Mouse (Mus musculus): Measurements from ENCODE around the gene Sema4c. TPM values are rescaled to one million over a fixed set of nuclear protein-coding genes. Genes with fewer than 3 reads are reported as not detected.

Sema4c gene
- polyA plus RNA-seq, 1 experiment from 2014 or later = 2.0 TPM

Small RNA genes within 50 kb of the gene (microRNA-seq; reads per million reads assigned to microRNA genes)
- gene Gm47280 = not detected

Other genes starting within 250 kb of the Sema4c start
- 12.4 and 12.6 TPM in 2 replicates for gene Kansl3, start 189.2 kb downstream of the Sema4c start, polyA plus RNA-seq (2015; fragmentation: Nextera tagmentation; extraction: Ambion mirVana)
- 0.23 and 0.24 TPM in 2 replicates for gene Fer1l5, start 186.1 kb downstream of the Sema4c start, polyA plus RNA-seq (2015; fragmentation: Nextera tagmentation; extraction: Ambion mirVana)
- 12.6 and 14.3 TPM in 2 replicates for gene Lman2l, start 113.1 kb downstream of the Sema4c start, polyA plus RNA-seq (2015; fragmentation: Nextera tagmentation; extraction: Ambion mirVana)
- gene Cnnm4, start 86.7 kb downstream of the Sema4c start, polyA plus RNA-seq (2015; fragmentation: Nextera tagmentation; extraction: Ambion mirVana) = 2.7 and 2.9 TPM in 2 replicates
- gene Cnnm3, start 46.5 kb downstream of the Sema4c start, polyA plus RNA-seq (2015; fragmentation: Nextera tagmentation; extraction: Ambion mirVana) = 1.0 and 1.1 TPM in 2 replicates
- gene Ankrd23, start 21.5 kb downstream of the Sema4c start, polyA plus RNA-seq (2015; fragmentation: Nextera tagmentation; extraction: Ambion mirVana) = 2.3 and 2.9 TPM in 2 replicates
- gene Gm42417, start 18.9 kb downstream of the Sema4c start, polyA plus RNA-seq (2015; fragmentation: Nextera tagmentation; extraction: Ambion mirVana) = not detected in 2 replicates
- gene Ankrd39, start 10.9 kb downstream of the Sema4c start, polyA plus RNA-seq (2015; fragmentation: Nextera tagmentation; extraction: Ambion mirVana) = 6.2 and 7.0 TPM in 2 replicates
- gene Fam178b, start 124.8 kb upstream of the Sema4c start, polyA plus RNA-seq (2015; fragmentation: Nextera tagmentation; extraction: Ambion mirVana) = 0.10 and 0.15 TPM in 2 replicates
- gene Cox5b, start 133.1 kb upstream of the Sema4c start, polyA plus RNA-seq (2015; fragmentation: Nextera tagmentation; extraction: Ambion mirVana) = 362 and 401 TPM in 2 replicates
- gene 4933424G06Rik, start 151.8 kb upstream of the Sema4c start, polyA plus RNA-seq (2015; fragmentation: Nextera tagmentation; extraction: Ambion mirVana) = not detected in 2 replicates
- 27.3 and 30.9 TPM in 2 replicates for gene Actr1b, start 156.1 kb upstream of the Sema4c start, polyA plus RNA-seq (2015; fragmentation: Nextera tagmentation; extraction: Ambion mirVana)
- gene Zap70, start 203.4 kb upstream of the Sema4c start, polyA plus RNA-seq (2015; fragmentation: Nextera tagmentation; extraction: Ambion mirVana) = 0.13 and 0.15 TPM in 2 replicates